Mouse (Mus musculus): ENCODE measurements around the gene Fam49a. TPM values are rescaled to one million over a fixed set of nuclear protein-coding genes. Genes with fewer than 3 reads are reported as not detected.
A peak's percentile ranks its signal among the peaks of the same experiment; 100 is the strongest.

Fam49a gene
- polyA plus RNA-seq, 1 experiment from 2014 or later, result 27.8 TPM

DNA sequence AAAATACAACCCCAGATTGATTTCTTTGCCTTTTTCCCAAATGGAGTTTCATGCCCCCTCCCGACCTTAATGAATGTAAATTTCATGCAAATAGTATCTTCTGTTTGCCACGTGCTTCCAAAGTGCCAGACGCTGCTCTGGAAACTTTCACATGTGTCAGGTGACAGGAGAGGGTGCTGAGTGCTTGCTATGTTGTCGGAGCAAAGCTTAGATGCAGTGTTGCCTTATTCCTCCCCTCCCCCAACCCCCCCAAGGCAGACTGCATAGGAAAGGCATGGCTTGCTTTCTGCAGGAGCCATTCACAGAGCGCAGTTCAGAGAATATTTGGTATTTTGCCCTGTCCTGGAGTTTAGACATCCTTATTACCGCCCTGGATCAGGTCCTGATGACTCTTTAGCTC is 12.2 kb downstream of the Fam49a start:
- Histone ChIP-seq H3K4me3 (no peak overlapping the region), H3K9ac (peak overlapping the region; percentile 40; the same call in 1 of the 2 replicates), H3K27ac (replicated peaks) (peak overlapping the region; percentile 69), H3K27me3 (replicated peaks) (no peaks in the 10 kb centered on the region), H3K4me1 (peaks cover 88% of the 10 kb centered on the region), H3K4me2 (peak overlapping the region; percentile 45), H3K9me3 (no peaks in the 10 kb centered on the region), H3K36me3 (0 out of 2 replicates have a peak, but pooled peaks cover 7% of the 10 kb centered on the region)
- 10% methylated on average over 6 of the region's 6 CpGs for WGBS
- ATAC-seq (ENCODE audit: extremely low read depth, insufficient number of reproducible peaks, low FRiP score, low TSS enrichment), result peak; percentile 72; the same call in 1 of the 2 replicates

DNA sequence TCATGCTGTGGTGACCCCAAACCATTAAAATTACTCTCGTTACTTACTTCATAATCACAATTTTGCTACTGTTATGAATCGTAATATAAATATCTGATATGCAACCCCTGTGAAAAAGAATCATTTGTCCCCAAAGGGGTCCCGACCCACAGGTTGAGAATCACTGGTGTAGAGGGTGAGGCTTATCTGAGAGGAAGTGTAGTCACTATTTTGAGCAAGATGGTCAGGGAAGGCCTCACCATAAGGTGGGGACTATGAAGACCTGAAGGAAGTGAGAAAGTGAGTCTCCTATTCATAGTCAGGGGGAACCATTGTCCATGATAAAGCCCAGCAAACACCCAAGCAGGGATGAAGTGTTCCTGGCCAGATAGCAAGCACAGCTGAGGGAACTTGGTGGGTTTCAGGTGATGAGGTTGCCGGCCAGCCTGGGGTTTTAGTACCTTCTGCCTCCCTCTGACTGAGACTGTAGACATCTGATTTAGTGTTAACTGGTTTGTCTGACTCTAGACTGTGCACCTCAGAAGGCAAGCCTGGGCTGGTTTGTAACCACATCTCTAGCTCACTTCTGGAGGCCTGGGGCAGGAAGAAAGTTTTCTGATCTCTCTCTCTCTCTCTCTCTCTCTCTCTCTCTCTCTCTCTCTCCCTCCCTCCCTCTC is 13.3 kb downstream of the Fam49a start:
- 48% methylated on average over 4 of the region's 4 CpGs for WGBS
- Histone ChIP-seq H3K4me2 (0 out of 2 replicates have a peak overlapping the region, but pooled peaks have one; percentile 0), H3K4me1 (peaks cover 85% of the 10 kb centered on the region), H3K9me3 (no peaks in the 10 kb centered on the region), H3K9ac (peak overlapping the region; percentile 6; the same call in 1 of the 2 replicates), H3K27ac (replicated peaks) (0 out of 2 replicates have a peak overlapping the region, but pooled peaks have one; percentile 20), H3K36me3 (0 out of 2 replicates have a peak, but pooled peaks cover 7% of the 10 kb centered on the region), H3K4me3 (no peak overlapping the region), H3K27me3 (replicated peaks) (no peaks in the 10 kb centered on the region)
- ATAC-seq (ENCODE audit: extremely low read depth, insufficient number of reproducible peaks, low FRiP score, low TSS enrichment), result no peak

DNA sequence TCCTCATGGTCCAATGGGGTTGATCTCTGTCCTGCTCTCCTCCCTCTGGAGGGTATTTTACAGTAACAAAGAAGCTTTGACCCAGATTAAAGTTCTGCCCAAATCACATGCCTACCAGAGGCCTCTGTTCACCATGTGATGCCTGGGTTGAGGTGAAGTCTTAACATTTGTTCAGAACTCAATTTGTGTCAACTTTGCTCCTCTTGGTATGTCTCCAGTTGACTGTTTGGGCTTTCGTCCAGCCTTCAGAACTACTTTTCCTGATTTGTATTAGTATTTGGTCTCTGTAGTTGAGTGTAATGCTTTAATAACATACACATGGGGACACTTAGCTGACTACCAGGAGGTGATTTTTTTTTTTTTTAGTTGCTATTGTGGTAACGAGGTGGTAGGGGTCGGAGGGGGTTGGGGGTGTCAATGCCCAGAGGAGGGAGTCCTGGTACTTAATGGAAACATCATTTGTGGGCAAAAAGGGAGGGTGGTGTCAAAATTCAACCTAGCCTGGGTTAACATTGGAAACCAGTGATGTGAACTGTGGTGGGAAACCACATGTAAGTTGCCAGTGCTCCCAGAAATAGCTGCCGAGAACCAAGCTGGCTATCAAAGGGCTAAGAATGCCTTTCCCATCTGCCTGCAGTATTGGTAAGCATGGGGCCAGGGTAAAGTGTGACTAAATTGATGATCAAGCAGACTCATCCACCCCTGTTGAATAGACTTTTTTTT is 16.0 kb downstream of the Fam49a start:
- ATAC-seq (ENCODE audit: extremely low read depth, insufficient number of reproducible peaks, low FRiP score, low TSS enrichment), result no peak

DNA sequence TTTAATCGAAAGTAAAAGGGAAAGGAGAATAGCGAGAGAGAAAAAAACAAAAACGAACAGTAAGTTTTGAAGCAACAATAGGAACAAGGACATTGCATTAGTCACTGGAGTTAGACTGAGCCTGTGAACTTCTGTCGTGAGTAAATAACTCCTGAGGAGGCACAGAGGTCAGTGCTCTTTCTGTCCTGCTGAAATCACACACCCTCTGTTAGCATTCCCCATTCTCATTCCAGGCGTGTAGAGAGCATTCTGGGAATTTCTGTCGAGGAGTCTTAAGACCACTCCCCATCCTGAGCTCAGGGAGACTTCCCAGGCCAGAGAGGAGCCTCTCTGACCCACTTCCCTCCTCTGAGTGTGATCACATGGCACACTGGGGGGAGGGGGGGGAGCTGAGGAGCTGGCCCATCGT is 16.5 kb downstream of the Fam49a start:
- no peak overlapping the region for H3K4me3 ChIP-seq
- H3K27ac ChIP-seq (replicated peaks), result no peak overlapping the region; the same call in 1 of the 2 replicates
- ATAC-seq (ENCODE audit: extremely low read depth, insufficient number of reproducible peaks, low FRiP score, low TSS enrichment), result no peak
- 48% methylated on average over 7 of the region's 7 CpGs for WGBS
- no peak overlapping the region for H3K9ac ChIP-seq
- peaks cover 10% of the 10 kb centered on the region; the same call in 1 of the 2 replicates for H3K36me3 ChIP-seq
- no peaks in the 10 kb centered on the region for H3K9me3 ChIP-seq
- H3K4me2 ChIP-seq, result no peak overlapping the region
- no peaks in the 10 kb centered on the region for H3K27me3 ChIP-seq (replicated peaks)
- peaks cover 75% of the 10 kb centered on the region for H3K4me1 ChIP-seq

More for the DNA sequence above, 16.0 kb downstream of the Fam49a start:
- Histone ChIP-seq H3K36me3 (peaks cover 10% of the 10 kb centered on the region; the same call in 1 of the 2 replicates), H3K4me2 (no peak overlapping the region), H3K4me3 (no peak overlapping the region), H3K4me1 (peaks cover 76% of the 10 kb centered on the region), H3K27me3 (replicated peaks) (no peaks in the 10 kb centered on the region), H3K9me3 (no peaks in the 10 kb centered on the region), H3K9ac (no peak overlapping the region), H3K27ac (replicated peaks) (no peak overlapping the region; the same call in 1 of the 2 replicates)
- 71% methylated on average over 4 of the region's 4 CpGs for WGBS

DNA sequence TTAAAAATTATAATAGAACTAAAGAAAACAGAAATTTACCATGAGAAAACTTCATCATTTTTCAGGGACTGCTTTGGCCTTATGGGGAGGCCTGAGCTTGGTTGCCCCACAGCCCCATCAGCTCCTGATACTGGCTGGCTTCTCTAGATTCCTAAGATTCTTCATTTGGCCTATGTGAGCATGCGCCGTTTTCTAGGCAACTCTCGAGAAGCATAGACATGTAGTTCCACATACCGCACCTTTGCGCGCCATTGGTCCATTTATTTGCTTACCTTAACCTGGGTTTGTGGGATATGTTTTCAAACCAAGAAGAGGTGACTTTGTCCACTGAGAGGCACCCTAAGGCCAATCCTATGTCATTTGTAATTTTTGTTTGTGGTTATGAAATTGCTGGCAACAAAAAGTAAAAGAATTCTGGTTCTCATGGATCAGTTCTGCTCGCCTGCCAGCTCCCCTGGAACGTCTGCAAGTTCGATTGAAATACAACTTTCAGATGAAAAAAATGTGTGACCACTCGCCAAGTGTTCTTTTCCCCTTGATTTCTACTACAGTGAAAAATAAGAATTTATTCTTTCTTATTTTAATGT is 21.9 kb downstream of the Fam49a start:
- no peak for ATAC-seq (ENCODE audit: extremely low read depth, insufficient number of reproducible peaks, low FRiP score, low TSS enrichment)
- 69% methylated on average over 10 of the region's 10 CpGs for WGBS
- H3K27me3 ChIP-seq (replicated peaks), result no peaks in the 10 kb centered on the region
- H3K9me3 ChIP-seq, result no peaks in the 10 kb centered on the region
- peaks cover 75% of the 10 kb centered on the region for H3K4me1 ChIP-seq
- H3K9ac ChIP-seq, result no peak overlapping the region
- H3K27ac ChIP-seq (replicated peaks), result 0 out of 2 replicates have a peak overlapping the region, but pooled peaks have one; percentile 48
- peaks cover 3% of the 10 kb centered on the region; the same call in 1 of the 2 replicates for H3K36me3 ChIP-seq
- H3K4me3 ChIP-seq, result no peak overlapping the region
- no peak overlapping the region for H3K4me2 ChIP-seq

DNA sequence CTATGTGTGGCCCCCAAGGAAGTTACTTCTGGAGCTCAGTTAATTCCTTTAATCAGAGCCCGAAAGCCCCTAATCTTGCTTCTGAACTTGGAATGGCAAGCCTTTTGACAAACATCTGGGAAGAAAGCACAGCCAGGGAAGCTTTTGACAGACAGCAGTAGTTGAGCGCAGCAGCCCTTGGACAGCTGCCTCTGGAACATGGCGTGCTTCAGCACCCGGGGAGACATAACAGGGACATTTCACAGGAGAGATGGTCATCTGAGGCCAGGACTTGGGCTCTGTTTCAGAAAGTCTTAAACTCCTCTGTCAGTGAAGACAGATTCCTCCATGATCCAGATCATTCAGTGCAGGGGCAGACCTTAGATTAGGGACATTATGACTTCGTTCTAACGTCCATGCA is 22.6 kb downstream of the Fam49a start:
- Histone ChIP-seq H3K9me3 (no peaks in the 10 kb centered on the region), H3K4me3 (no peak overlapping the region), H3K36me3 (peaks cover 3% of the 10 kb centered on the region; the same call in 1 of the 2 replicates), H3K4me2 (no peak overlapping the region), H3K27ac (replicated peaks) (peak overlapping the region; percentile 20; the same call in 1 of the 2 replicates), H3K9ac (no peak overlapping the region), H3K27me3 (replicated peaks) (no peaks in the 10 kb centered on the region), H3K4me1 (peaks cover 71% of the 10 kb centered on the region)
- 47% methylated on average over 6 of the region's 6 CpGs for WGBS
- ATAC-seq (ENCODE audit: extremely low read depth, insufficient number of reproducible peaks, low FRiP score, low TSS enrichment), result no peak

DNA sequence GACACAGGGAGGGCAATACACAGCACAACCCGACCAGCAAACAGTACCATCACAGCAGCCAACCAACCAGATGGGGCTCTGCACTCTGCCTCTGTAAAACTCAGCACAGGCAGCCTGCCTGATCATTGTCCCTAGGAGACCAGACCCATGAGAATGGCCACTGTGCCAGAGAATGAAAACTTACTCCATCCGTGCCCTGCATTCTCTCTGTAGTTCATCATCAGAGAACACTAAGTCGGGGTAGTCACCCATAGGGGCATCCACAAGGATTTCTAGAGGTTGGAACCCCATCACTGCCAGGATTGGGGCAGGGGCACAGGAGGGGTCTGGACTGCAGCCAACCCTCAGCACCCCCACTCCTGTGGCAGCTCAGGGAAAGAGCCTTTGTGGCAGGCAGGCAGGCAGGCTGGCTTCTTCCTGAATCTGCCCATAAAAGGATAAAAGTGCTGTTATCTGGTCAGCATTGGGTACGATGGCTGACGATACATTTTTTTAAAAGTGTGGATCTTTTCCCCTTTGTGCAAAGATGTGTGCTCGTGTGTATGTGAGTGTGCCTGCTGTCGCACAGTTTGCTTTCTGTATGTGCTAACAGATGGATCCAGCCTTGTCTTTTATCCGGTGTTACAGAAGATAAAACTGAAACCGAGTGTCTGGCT is 25.3 kb downstream of the Fam49a start:
- Histone ChIP-seq H3K4me1 (peaks cover 83% of the 10 kb centered on the region), H3K4me2 (peak overlapping the region; percentile 61), H3K9me3 (no peaks in the 10 kb centered on the region), H3K27me3 (replicated peaks) (no peaks in the 10 kb centered on the region), H3K36me3 (no peaks in the 10 kb centered on the region), H3K9ac (peak overlapping the region; percentile 69), H3K4me3 (peak overlapping the region; percentile 31), H3K27ac (replicated peaks) (peak overlapping the region; percentile 77)
- 22% methylated on average over 9 of the region's 9 CpGs for WGBS
- no peak for ATAC-seq (ENCODE audit: extremely low read depth, insufficient number of reproducible peaks, low FRiP score, low TSS enrichment)

DNA sequence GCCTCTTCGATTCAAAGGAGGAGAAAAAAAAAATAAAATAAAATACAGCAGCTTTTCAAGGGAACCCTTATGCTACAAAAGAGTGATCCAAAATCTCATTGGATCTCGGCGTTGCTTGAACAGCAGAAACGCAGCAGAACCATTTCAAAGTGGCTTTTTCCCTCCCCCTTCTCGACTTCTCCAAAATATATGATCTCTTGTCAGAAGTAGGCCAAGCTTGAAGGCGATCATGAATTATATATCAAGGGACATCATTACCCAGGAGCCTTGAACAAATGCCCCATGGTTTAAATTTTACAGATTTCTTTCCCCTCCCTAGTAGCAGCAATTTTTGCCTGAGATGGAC is 25.8 kb downstream of the Fam49a start:
- Histone ChIP-seq H3K9ac (peak overlapping the region; percentile 69), H3K36me3 (no peaks in the 10 kb centered on the region), H3K27ac (replicated peaks) (peak overlapping the region; percentile 77), H3K4me1 (peaks cover 83% of the 10 kb centered on the region), H3K4me3 (peak overlapping the region; percentile 31), H3K4me2 (peak overlapping the region; percentile 61), H3K27me3 (replicated peaks) (no peaks in the 10 kb centered on the region), H3K9me3 (no peaks in the 10 kb centered on the region)
- no peak for ATAC-seq (ENCODE audit: extremely low read depth, insufficient number of reproducible peaks, low FRiP score, low TSS enrichment)
- WGBS, result 53% methylated on average over 6 of the region's 6 CpGs

DNA sequence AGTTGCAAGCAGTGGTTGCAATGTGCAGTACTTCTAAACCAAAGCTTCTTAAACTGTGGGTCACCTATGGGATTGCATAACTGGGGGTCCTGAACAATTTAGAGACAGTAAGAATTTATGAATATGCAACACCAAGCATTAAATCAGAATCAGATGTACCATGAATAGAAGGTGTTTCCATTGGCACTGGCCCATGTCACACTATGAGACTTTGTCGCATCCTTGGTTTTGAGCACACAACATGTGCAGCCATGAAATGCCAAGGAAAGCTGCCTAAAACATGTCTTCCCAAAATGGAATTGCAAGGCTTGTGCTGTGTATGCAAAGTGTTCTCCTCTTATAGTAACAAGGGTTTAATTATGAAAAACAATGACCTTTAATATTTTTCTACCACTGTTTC is 26.6 kb downstream of the Fam49a start:
- no peak overlapping the region for H3K9ac ChIP-seq
- H3K4me2 ChIP-seq, result no peak overlapping the region
- no peaks in the 10 kb centered on the region for H3K9me3 ChIP-seq
- no peak overlapping the region for H3K27ac ChIP-seq (replicated peaks)
- peaks cover 83% of the 10 kb centered on the region for H3K4me1 ChIP-seq
- H3K27me3 ChIP-seq (replicated peaks), result no peaks in the 10 kb centered on the region
- 84% methylated on average over 1 of the region's 1 CpGs for WGBS
- no peak overlapping the region for H3K4me3 ChIP-seq
- no peaks in the 10 kb centered on the region for H3K36me3 ChIP-seq
- no peak for ATAC-seq (ENCODE audit: extremely low read depth, insufficient number of reproducible peaks, low FRiP score, low TSS enrichment)

DNA sequence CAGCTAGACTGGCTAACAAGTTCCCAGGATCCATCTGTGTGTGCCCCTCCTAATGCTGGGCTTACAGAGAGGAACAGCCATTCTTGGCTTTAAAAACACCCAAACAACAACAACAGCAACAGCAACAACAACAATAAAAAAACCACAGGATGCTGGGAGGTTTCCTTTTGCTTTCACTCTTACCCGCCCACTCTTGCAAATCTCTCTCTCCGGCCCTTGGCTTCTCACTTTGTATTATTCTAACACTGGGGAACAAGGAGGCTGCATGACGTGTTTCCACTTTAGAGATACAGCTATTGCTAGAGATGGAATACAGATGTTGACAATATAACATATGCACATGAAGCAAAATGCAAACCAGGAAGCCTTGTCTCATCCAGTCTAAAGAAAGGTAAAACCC is 27.7 kb downstream of the Fam49a start:
- 62% methylated on average over 3 of the region's 3 CpGs for WGBS
- no peak overlapping the region for H3K9ac ChIP-seq
- H3K9me3 ChIP-seq, result no peaks in the 10 kb centered on the region
- H3K4me2 ChIP-seq, result no peak overlapping the region
- no peak overlapping the region for H3K27ac ChIP-seq (replicated peaks)
- no peak overlapping the region for H3K4me3 ChIP-seq
- H3K36me3 ChIP-seq, result no peaks in the 10 kb centered on the region
- H3K27me3 ChIP-seq (replicated peaks), result no peaks in the 10 kb centered on the region
- ATAC-seq (ENCODE audit: extremely low read depth, insufficient number of reproducible peaks, low FRiP score, low TSS enrichment), result no peak
- peaks cover 77% of the 10 kb centered on the region for H3K4me1 ChIP-seq

All from heart, embryonic 13.5 days (tissue).